Mouse (Mus musculus) ES-Bruce4 (cell line): Measurements from ENCODE around the gene Arhgap35. TPM values are rescaled to one million over a fixed set of nuclear protein-coding genes. Genes with fewer than 3 reads are reported as not detected.

Source experiments
- H3K27ac ChIP-seq: 2 replicates; pipeline ENCODE4 v1.5.1; 2012; ENCODE audit warnings: low read length, inconsistent platforms; ENCODE audit not compliant: insufficient read depth
- H3K27me3 ChIP-seq: 2 replicates; pipeline ENCODE4 v1.6.1; 2012; ENCODE audit warnings: mild to moderate bottlenecking, low read length, inconsistent platforms; ENCODE audit not compliant: control insufficient read depth, poor library complexity, insufficient read depth, severe bottlenecking
- H3K36me3 ChIP-seq: 2 replicates; pipeline ENCODE4 v1.6.1; 2012; ENCODE audit warnings: inconsistent platforms, mild to moderate bottlenecking, low read length, moderate library complexity; ENCODE audit not compliant: control insufficient read depth, poor library complexity, insufficient read depth, severe bottlenecking
- H3K4me1 ChIP-seq: one replicate; pipeline ENCODE4 v1.8.1; 2011; ENCODE audit warnings: low read length; ENCODE audit not compliant: control insufficient read depth, insufficient read depth
- H3K4me3 ChIP-seq: 2 replicates; pipeline ENCODE4 v1.5.1; 2011; ENCODE audit warnings: low read depth, mild to moderate bottlenecking, low read length
- H3K9ac ChIP-seq: 2 replicates; pipeline ENCODE4 v1.6.1; 2012; ENCODE audit warnings: low read depth, mild to moderate bottlenecking, inconsistent platforms; ENCODE audit not compliant: poor library complexity, severe bottlenecking
- H3K9me3 ChIP-seq: replicated peaks from 2 replicates; pipeline ENCODE4 v1.6.1; 2012; ENCODE audit warnings: mild to moderate bottlenecking, low read length, inconsistent platforms; ENCODE audit not compliant: control insufficient read depth, poor library complexity, insufficient read depth, severe bottlenecking
- CTCF ChIP-seq: IDR thresholded peaks from one replicate; pipeline ENCODE4 v1.8.1; 2011; ENCODE audit warnings: low read depth, low read length
- EP300 ChIP-seq: IDR thresholded peaks from 2 replicates; pipeline ENCODE4 v1.6.1; 2011; ENCODE audit warnings: low read depth, low read length; ENCODE audit not compliant: insufficient read depth
- POLR2A ChIP-seq: IDR thresholded peaks from one replicate; pipeline ENCODE4 v1.8.1; 2011; ENCODE audit warnings: low read length; ENCODE audit not compliant: insufficient read depth
- polyA plus RNA-seq: library from polyadenylated mRNA; stranded (reverse); fragments of >200 nt; gene quantifications from 2 replicates; pipeline ENCODE4 v1.2.4, GENCODE M21; 2011; ENCODE audit warnings: low read depth; ENCODE audit not compliant: missing spikeins, insufficient read depth, insufficient read length

Arhgap35 gene
- polyA plus RNA-seq, 1 experiment, result 48.5 TPM

- H3K9ac ChIP-seq, result no peak overlapping the region
- H3K4me3 ChIP-seq, result no peak overlapping the region
- H3K4me1 ChIP-seq, result peaks cover 4% of the 10 kb centered on the region
- H3K27ac ChIP-seq, result no peak overlapping the region
- H3K27me3 ChIP-seq, result no peaks in the 10 kb centered on the region
- H3K9me3 ChIP-seq, result no peaks in the 10 kb centered on the region
- TF ChIP-seq CTCF (no peak), EP300 (no peak), POLR2A (no peak)
- peaks cover 6% of the 10 kb centered on the region; the same call in 1 of the 2 replicates for H3K36me3 ChIP-seq
These were observed 88.8 kb downstream of the Arhgap35 start for GRCm38 (mm10) chr7:16525995-16526394.

- Histone ChIP-seq H3K27ac (no peak overlapping the region), H3K9me3 (no peaks in the 10 kb centered on the region), H3K4me1 (peaks cover 4% of the 10 kb centered on the region), H3K4me3 (no peak overlapping the region), H3K27me3 (no peaks in the 10 kb centered on the region), H3K9ac (no peak overlapping the region), H3K36me3 (peaks cover 6% of the 10 kb centered on the region; the same call in 1 of the 2 replicates)
- no peak for TF ChIP-seq EP300
- no peak for TF ChIP-seq CTCF
- no peak for TF ChIP-seq POLR2A
These were observed 89.3 kb downstream of the Arhgap35 start for GRCm38 (mm10) chr7:16525448-16525847.

DNA sequence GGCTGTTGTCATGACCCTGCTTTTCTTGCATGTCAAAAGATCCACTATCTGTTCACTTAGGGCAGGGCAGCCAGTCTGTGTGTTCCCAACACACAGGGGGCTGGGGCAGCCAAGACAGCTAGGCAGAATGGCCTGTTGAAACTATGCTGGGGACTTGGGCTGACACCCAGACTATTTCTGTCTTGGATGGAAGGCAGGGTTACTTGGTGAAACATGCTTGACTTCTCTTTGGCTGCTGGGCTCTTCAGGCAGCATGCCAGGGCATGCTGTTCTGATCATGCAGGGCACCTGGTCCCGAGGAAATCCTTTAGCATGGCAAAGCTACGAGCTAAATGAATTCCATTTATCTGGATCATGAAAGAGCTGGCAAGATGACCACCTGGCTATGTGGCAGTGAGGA lies 90.5 kb downstream of the Arhgap35 start:
- no peak overlapping the region for H3K4me3 ChIP-seq
- H3K36me3 ChIP-seq, result peaks cover 6% of the 10 kb centered on the region; the same call in 1 of the 2 replicates
- no peaks in the 10 kb centered on the region for H3K9me3 ChIP-seq
- no peak overlapping the region for H3K9ac ChIP-seq
- TF ChIP-seq EP300 (no peak), CTCF (no peak), POLR2A (no peak)
- H3K27me3 ChIP-seq, result no peaks in the 10 kb centered on the region
- H3K4me1 ChIP-seq, result peaks cover 4% of the 10 kb centered on the region
- 0 out of 2 replicates have a peak overlapping the region, but pooled peaks have one; percentile 44 for H3K27ac ChIP-seq

DNA sequence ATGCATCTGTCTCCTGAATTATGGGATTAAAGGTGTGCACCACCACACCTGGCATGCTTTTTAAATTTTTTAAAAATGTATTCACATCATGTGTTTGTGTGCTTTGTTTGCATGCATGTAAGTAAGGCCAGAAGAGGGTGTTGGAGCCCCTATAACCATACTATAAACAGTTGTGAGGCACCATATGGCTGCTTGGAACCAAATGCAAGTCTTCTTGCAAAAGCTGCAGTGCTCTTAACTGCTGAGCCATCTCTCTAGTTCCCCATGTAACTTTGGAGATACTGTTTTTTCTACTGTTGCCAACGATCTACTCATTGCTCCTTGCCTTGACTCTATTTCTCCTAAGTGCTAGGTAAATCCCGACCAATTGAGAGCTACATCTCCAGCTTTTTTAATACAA lies 95.5 kb downstream of the Arhgap35 start:
- TF ChIP-seq CTCF (no peak), EP300 (no peak), POLR2A (no peak)
- Histone ChIP-seq H3K27me3 (no peaks in the 10 kb centered on the region), H3K9me3 (0 out of 2 replicates have a peak, but pooled peaks cover 6% of the 10 kb centered on the region), H3K36me3 (no peaks in the 10 kb centered on the region), H3K9ac (no peak overlapping the region), H3K4me1 (peaks cover 2% of the 10 kb centered on the region), H3K4me3 (no peak overlapping the region), H3K27ac (no peak overlapping the region)

GRCm38 (mm10) chr7:16517198-16517597 lies 97.6 kb downstream of the Arhgap35 start:
- Histone ChIP-seq H3K4me3 (no peak overlapping the region), H3K4me1 (no peaks in the 10 kb centered on the region), H3K36me3 (no peaks in the 10 kb centered on the region), H3K27ac (no peak overlapping the region), H3K27me3 (no peaks in the 10 kb centered on the region), H3K9ac (no peak overlapping the region), H3K9me3 (0 out of 2 replicates have a peak, but pooled peaks cover 6% of the 10 kb centered on the region)
- TF ChIP-seq EP300, result no peak
- TF ChIP-seq CTCF, result no peak
- TF ChIP-seq POLR2A, result no peak

GRCm38 (mm10) chr7:16507284-16507683 lies 107.5 kb downstream of the Arhgap35 start:
- H3K9ac ChIP-seq, result no peak overlapping the region
- H3K27ac ChIP-seq, result no peak overlapping the region
- H3K36me3 ChIP-seq, result peaks cover 11% of the 10 kb centered on the region
- no peak overlapping the region for H3K4me3 ChIP-seq
- H3K27me3 ChIP-seq, result no peaks in the 10 kb centered on the region
- H3K4me1 ChIP-seq, result no peaks in the 10 kb centered on the region
- TF ChIP-seq EP300, result no peak
- TF ChIP-seq CTCF, result peak; percentile 81
- TF ChIP-seq POLR2A, result no peak
- no peaks in the 10 kb centered on the region for H3K9me3 ChIP-seq

DNA sequence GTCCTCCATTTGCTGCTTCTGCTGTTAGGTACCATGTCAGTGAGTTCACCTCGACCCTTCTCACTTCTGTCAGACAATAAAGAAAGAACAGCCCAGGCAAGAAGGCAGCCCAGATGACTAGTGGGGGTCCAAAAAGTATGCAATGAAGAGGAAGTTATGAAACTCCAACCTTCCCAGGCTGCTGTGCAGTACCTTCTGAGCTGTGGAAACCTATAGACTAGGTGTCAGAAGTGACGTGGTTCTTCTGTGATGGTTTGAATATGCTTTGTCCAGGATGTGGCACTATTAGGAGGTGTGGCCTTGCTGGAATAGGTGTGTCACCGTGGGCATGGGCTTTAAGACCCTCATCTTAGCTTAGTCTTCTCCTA lies 109.6 kb downstream of the Arhgap35 start:
- H3K9me3 ChIP-seq, result no peaks in the 10 kb centered on the region
- H3K36me3 ChIP-seq, result peaks cover 4% of the 10 kb centered on the region; the same call in 1 of the 2 replicates
- H3K27me3 ChIP-seq, result no peaks in the 10 kb centered on the region
- no peak overlapping the region for H3K4me3 ChIP-seq
- TF ChIP-seq EP300 (no peak), POLR2A (no peak), CTCF (no peak)
- H3K9ac ChIP-seq, result no peak overlapping the region
- no peaks in the 10 kb centered on the region for H3K4me1 ChIP-seq
- H3K27ac ChIP-seq, result no peak overlapping the region
